Mouse (Mus musculus): ENCODE measurements around the gene Kpna7. TPM values are rescaled to one million over a fixed set of nuclear protein-coding genes. Genes with fewer than 3 reads are reported as not detected.

Gene Kpna7
- polyA plus RNA-seq, 2 experiments: not detected

DNA sequence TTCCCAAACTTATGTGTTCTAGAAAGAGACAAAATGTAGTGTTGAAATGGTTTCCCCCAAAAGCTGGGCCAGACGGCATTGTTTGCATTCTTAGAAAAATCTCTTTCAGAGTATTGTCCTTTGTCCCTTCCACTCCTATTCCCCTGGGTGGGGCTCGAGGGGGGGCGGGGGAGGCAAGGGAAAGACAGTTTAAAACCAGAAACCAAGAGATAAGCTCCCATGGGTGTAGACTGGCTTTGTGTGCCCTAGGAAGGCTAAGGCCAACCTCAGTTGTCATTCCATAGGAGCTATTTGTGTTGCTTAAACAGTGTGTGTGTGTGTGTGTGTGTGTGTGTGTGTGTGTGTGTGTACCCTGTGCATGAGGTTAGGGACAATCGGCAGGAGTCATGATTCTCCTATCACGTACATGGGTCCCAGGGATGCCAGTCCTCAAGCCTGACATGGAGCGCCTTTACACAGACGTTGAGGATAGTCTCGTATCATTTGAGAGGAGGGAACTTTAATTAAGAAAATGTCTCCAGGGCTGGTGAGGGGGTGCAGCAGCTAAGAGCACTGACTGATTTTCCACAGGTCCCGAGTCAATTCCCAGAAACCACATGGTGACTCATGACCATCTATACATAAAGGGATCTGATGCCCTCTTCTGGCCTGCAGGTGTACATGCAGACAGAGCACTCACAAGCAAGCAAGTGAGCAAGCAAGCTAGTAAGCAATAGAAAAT, 95.3 kb downstream of the Kpna7 start:
- ATAC-seq (ENCODE audit: low FRiP score, low read depth) (peak; percentile 68; the same call in 1 of the 2 replicates), DNase-seq (ENCODE audit: low spot score) (peak; percentile 39)
- H3K27me3 ChIP-seq (ENCODE audit: control insufficient read depth, insufficient read depth, low read length): no peaks in the 10 kb centered on the region
- no peak overlapping the region for H3K27ac ChIP-seq (replicated peaks; ENCODE audit: low read depth, low read length)
- H3K4me2 ChIP-seq (replicated peaks; ENCODE audit: low read depth, low read length, severe bottlenecking): no peak overlapping the region
- no peak overlapping the region for H3K9ac ChIP-seq (ENCODE audit: low read depth, low read length, severe bottlenecking)
- peaks cover 4% of the 10 kb centered on the region; the same call in 1 of the 2 replicates for H3K9me3 ChIP-seq (ENCODE audit: control insufficient read depth, low read length)
- WGBS: 45% methylated on average over 9 of the region's 9 CpGs
- no peak overlapping the region for H3K4me3 ChIP-seq (replicated peaks; ENCODE audit: low read length)
- TF ChIP-seq POLR2A (IDR thresholded peaks at IDR 0.05; ENCODE audit: borderline replicate concordance, extremely low read depth, insufficient read depth, insufficient read length): no peak
- no peaks in the 10 kb centered on the region for H3K4me1 ChIP-seq (ENCODE audit: control insufficient read depth, insufficient read depth, low read length)
- H3K36me3 ChIP-seq (ENCODE audit: control insufficient read depth, insufficient read depth, low read length): no peaks in the 10 kb centered on the region

DNA sequence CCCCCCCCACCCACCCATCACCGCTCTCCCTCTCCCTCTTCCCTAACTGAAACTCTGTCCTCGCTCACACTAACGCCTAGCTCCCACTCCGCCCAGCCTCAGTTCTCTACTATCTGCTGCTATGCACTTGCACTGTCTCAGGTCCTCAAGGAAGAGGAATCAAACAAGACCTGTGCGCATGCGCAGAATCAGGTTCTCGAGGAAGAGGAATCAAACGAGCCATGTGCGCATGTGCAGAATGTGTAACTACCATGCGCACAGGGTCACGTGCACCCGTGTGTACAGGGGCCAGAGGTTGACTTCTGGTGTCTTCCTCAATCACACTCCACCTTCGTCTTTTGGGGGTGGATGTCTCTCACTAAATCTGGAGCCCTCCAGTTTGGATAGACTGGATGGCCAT, 96.3 kb downstream of the Kpna7 start:
- ATAC-seq (ENCODE audit: low FRiP score, low read depth) (no peak), DNase-seq (ENCODE audit: low spot score) (no peak)
- WGBS: 85% methylated on average over 13 of the region's 13 CpGs
- TF ChIP-seq POLR2A (IDR thresholded peaks at IDR 0.05; ENCODE audit: borderline replicate concordance, extremely low read depth, insufficient read depth, insufficient read length): no peak
- no peak overlapping the region for H3K4me2 ChIP-seq (replicated peaks; ENCODE audit: low read depth, low read length, severe bottlenecking)
- no peak overlapping the region for H3K9ac ChIP-seq (ENCODE audit: low read depth, low read length, severe bottlenecking)
- no peaks in the 10 kb centered on the region for H3K4me1 ChIP-seq (ENCODE audit: control insufficient read depth, insufficient read depth, low read length)
- H3K36me3 ChIP-seq (ENCODE audit: control insufficient read depth, insufficient read depth, low read length): no peaks in the 10 kb centered on the region
- H3K4me3 ChIP-seq (replicated peaks; ENCODE audit: low read length): no peak overlapping the region
- no peaks in the 10 kb centered on the region for H3K27me3 ChIP-seq (ENCODE audit: control insufficient read depth, insufficient read depth, low read length)
- H3K27ac ChIP-seq (replicated peaks; ENCODE audit: low read depth, low read length): no peak overlapping the region
- H3K9me3 ChIP-seq (ENCODE audit: control insufficient read depth, low read length): peaks cover 8% of the 10 kb centered on the region; the same call in 1 of the 2 replicates

GRCm38 (mm10) chr5:144984839-144985238, 99.0 kb downstream of the Kpna7 start:
- ATAC-seq (ENCODE audit: low FRiP score, low read depth): no peak
- H3K4me3 ChIP-seq (replicated peaks; ENCODE audit: low read length): no peak overlapping the region
- H3K9me3 ChIP-seq (ENCODE audit: control insufficient read depth, low read length): peaks cover 8% of the 10 kb centered on the region; the same call in 1 of the 2 replicates
- no peaks in the 10 kb centered on the region for H3K27me3 ChIP-seq (ENCODE audit: control insufficient read depth, insufficient read depth, low read length)
- no peak for DNase-seq (ENCODE audit: low spot score)
- WGBS: 93% methylated on average over 5 of the region's 5 CpGs
- H3K4me1 ChIP-seq (ENCODE audit: control insufficient read depth, insufficient read depth, low read length): no peaks in the 10 kb centered on the region
- no peak overlapping the region for H3K9ac ChIP-seq (ENCODE audit: low read depth, low read length, severe bottlenecking)
- H3K4me2 ChIP-seq (replicated peaks; ENCODE audit: low read depth, low read length, severe bottlenecking): no peak overlapping the region
- no peak for TF ChIP-seq POLR2A (IDR thresholded peaks at IDR 0.05; ENCODE audit: borderline replicate concordance, extremely low read depth, insufficient read depth, insufficient read length)
- H3K36me3 ChIP-seq (ENCODE audit: control insufficient read depth, insufficient read depth, low read length): no peaks in the 10 kb centered on the region
- no peak overlapping the region for H3K27ac ChIP-seq (replicated peaks; ENCODE audit: low read depth, low read length)

DNA sequence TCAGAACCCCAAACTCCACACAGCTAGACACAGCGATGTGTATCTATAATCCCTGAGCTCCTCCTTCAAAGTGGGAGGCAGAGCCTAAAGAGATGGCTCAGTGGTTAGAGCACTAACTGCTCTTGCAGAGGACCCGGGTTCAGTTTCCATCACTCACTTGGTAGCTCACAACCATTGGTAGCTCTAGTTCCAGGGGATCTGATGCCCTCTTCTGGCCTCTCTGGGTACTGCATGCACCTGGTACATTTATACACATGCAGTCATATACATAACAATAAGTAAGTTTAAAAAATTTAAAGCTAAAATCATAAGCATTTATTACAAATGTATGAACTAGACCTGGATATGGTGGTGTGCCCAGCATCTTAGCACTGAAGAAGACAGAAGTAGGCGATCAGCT, 100.6 kb downstream of the Kpna7 start:
- Histone ChIP-seq H3K9me3 (ENCODE audit: control insufficient read depth, low read length) (peaks cover 8% of the 10 kb centered on the region; the same call in 1 of the 2 replicates), H3K4me2 (replicated peaks; ENCODE audit: low read depth, low read length, severe bottlenecking) (no peak overlapping the region), H3K36me3 (ENCODE audit: control insufficient read depth, insufficient read depth, low read length) (no peaks in the 10 kb centered on the region), H3K4me1 (ENCODE audit: control insufficient read depth, insufficient read depth, low read length) (no peaks in the 10 kb centered on the region), H3K9ac (ENCODE audit: low read depth, low read length, severe bottlenecking) (no peak overlapping the region), H3K27me3 (ENCODE audit: control insufficient read depth, insufficient read depth, low read length) (no peaks in the 10 kb centered on the region), H3K27ac (replicated peaks; ENCODE audit: low read depth, low read length) (no peak overlapping the region), H3K4me3 (replicated peaks; ENCODE audit: low read length) (no peak overlapping the region)
- 89% methylated on average over 3 of the region's 3 CpGs for WGBS
- TF ChIP-seq POLR2A (IDR thresholded peaks at IDR 0.05; ENCODE audit: borderline replicate concordance, extremely low read depth, insufficient read depth, insufficient read length): no peak
- DNase-seq (ENCODE audit: low spot score) (no peak), ATAC-seq (ENCODE audit: low FRiP score, low read depth) (no peak)

GRCm38 (mm10) chr5:144979110-144979509, 104.7 kb downstream of the Kpna7 start:
- peaks cover 5% of the 10 kb centered on the region; the same call in 1 of the 2 replicates for H3K9me3 ChIP-seq (ENCODE audit: control insufficient read depth, low read length)
- H3K4me2 ChIP-seq (replicated peaks; ENCODE audit: low read depth, low read length, severe bottlenecking): no peak overlapping the region
- no peak for TF ChIP-seq POLR2A (IDR thresholded peaks at IDR 0.05; ENCODE audit: borderline replicate concordance, extremely low read depth, insufficient read depth, insufficient read length)
- H3K36me3 ChIP-seq (ENCODE audit: control insufficient read depth, insufficient read depth, low read length): no peaks in the 10 kb centered on the region
- 72% methylated on average over 6 of the region's 6 CpGs for WGBS
- no peak overlapping the region for H3K9ac ChIP-seq (ENCODE audit: low read depth, low read length, severe bottlenecking)
- ATAC-seq (ENCODE audit: low FRiP score, low read depth): no peak
- no peaks in the 10 kb centered on the region for H3K4me1 ChIP-seq (ENCODE audit: control insufficient read depth, insufficient read depth, low read length)
- no peak overlapping the region for H3K4me3 ChIP-seq (replicated peaks; ENCODE audit: low read length)
- no peak overlapping the region for H3K27ac ChIP-seq (replicated peaks; ENCODE audit: low read depth, low read length)
- DNase-seq (ENCODE audit: low spot score): no peak
- H3K27me3 ChIP-seq (ENCODE audit: control insufficient read depth, insufficient read depth, low read length): no peaks in the 10 kb centered on the region

Measured in limb, embryonic 14.5 days (tissue).